Mouse (Mus musculus): ENCODE results near the gene Gm20422.
A peak's percentile ranks its signal among the peaks of the same experiment; 100 is the strongest.

DNA sequence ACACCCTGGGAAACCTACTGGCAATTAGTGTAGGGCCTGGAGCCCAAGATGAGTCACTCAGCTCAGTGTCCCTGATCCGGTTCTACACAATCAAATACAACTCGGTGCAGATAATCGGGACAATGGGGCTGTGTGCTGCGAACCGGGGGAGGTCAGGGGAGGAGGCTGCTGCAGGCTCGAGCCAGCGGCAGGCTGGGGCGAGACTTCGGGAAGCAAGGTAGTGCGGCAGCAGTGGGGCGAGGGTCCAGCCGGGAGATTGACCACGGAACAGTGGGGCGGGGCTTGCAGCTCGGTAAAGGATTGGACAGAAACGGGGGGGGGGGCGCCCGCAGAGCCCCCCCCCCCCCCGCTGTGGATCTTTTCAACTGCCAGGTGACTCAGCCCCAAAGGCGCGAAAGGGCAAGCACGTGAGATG, 47.3 kb upstream of the Gm20422 start:
- TF ChIP-seq CTCF (IDR thresholded peaks at IDR 0.05; ENCODE audit: low read depth, low read length), result no peak
- TF ChIP-seq POLR2A (IDR thresholded peaks at IDR 0.05; ENCODE audit: insufficient read depth, low read length), result peak; percentile 27
- TF ChIP-seq EP300 (IDR thresholded peaks at IDR 0.05; ENCODE audit: insufficient read depth, low read depth, low read length), result no peak

All from ES-Bruce4 (cell line).